Mouse (Mus musculus): ENCODE measurements around the gene Tex45. TPM values are rescaled to one million over a fixed set of nuclear protein-coding genes. Genes with fewer than 3 reads are reported as not detected.
A peak's percentile ranks its signal among the peaks of the same experiment; 100 is the strongest.

Tex45 gene
- total RNA-seq, 1 experiment = not detected

- Histone ChIP-seq H3K9me3 (ENCODE audit: control insufficient read depth, insufficient read depth, low read depth, low read length) (no peaks in the 10 kb centered on the region), H3K36me3 (ENCODE audit: control insufficient read depth, insufficient read depth, low read length, poor library complexity, severe bottlenecking) (no peaks in the 10 kb centered on the region), H3K27ac (ENCODE audit: insufficient read depth, low read depth, low read length, poor library complexity, severe bottlenecking) (no peak overlapping the region), H3K9ac (ENCODE audit: insufficient read depth, low read depth, low read length, poor library complexity, severe bottlenecking) (no peak overlapping the region), H3K4me1 (ENCODE audit: control insufficient read depth in 2 of 2, insufficient read depth in 2 of 2, low read length in 2 of 2, poor library complexity in 1 of 2) (peaks cover 2 to 6% of the 10 kb centered on the region in 2 experiments; a peak in 2 of 4 replicates), H3K4me3 (ENCODE audit: insufficient read depth in 1 of 2, low read depth in 1 of 2, low read length in 2 of 2, poor library complexity in 1 of 2, severe bottlenecking in 1 of 2) (no peak overlapping the region)
- no peak for TF ChIP-seq ZC3H11A (IDR thresholded peaks at IDR 0.05; ENCODE audit: borderline replicate concordance, low read depth, low read length)
- TF ChIP-seq CHD2 (IDR thresholded peaks at IDR 0.05; ENCODE audit: low read depth, low read length) = no peak
- no peak for TF ChIP-seq MAFK (IDR thresholded peaks at IDR 0.05; ENCODE audit: insufficient read depth, low read depth, low read length)
- no peak for TF ChIP-seq HCFC1 (IDR thresholded peaks at IDR 0.05; ENCODE audit: borderline replicate concordance, insufficient read depth, low read length)
- no peak for TF ChIP-seq ZNF384 (IDR thresholded peaks at IDR 0.05; ENCODE audit: low read depth, low read length)
- no peak for DNase-seq (ENCODE audit: low read depth, low spot score)
- in situ Hi-C loops (cut with MboI; ENCODE audit: low sequenced_read_pairs in 2 of 2, unreplicated experiment in 2 of 2) = no loop called here
Measured at GRCm38 (mm10) chr8:3480221-3480785, 9.6 kb downstream of the Tex45 start.

DNA sequence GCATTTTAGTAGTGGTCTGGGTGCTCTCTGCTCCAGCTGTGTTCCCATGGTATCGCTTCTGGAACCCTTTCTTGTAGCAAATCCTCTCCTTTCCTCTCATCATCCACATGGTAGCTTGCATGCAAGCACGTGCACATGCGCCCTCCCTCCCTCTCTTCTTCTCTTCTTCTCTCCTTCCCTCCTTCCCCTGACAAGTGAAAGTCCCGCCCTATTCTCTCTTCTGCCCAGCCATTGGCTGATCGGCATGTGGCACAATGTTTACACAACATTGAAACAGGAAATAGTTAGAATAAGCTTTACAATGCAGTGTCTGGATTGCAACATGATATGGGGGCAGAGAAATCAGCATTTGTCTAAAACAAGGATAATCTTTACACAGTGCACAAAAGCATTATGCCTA, 10.9 kb downstream of the Tex45 start:
- Histone ChIP-seq H3K4me3 (ENCODE audit: insufficient read depth in 1 of 2, low read depth in 1 of 2, low read length in 2 of 2, poor library complexity in 1 of 2, severe bottlenecking in 1 of 2) (no peak overlapping the region), H3K9ac (ENCODE audit: insufficient read depth, low read depth, low read length, poor library complexity, severe bottlenecking) (no peak overlapping the region), H3K9me3 (ENCODE audit: control insufficient read depth, insufficient read depth, low read depth, low read length) (no peaks in the 10 kb centered on the region), H3K27ac (ENCODE audit: insufficient read depth, low read depth, low read length, poor library complexity, severe bottlenecking) (no peak overlapping the region), H3K36me3 (ENCODE audit: control insufficient read depth, insufficient read depth, low read length, poor library complexity, severe bottlenecking) (no peaks in the 10 kb centered on the region), H3K4me1 (ENCODE audit: control insufficient read depth in 2 of 2, insufficient read depth in 2 of 2, low read length in 2 of 2, poor library complexity in 1 of 2) (peaks cover 2 to 3% of the 10 kb centered on the region in 2 experiments; a peak in 2 of 4 replicates)
- no peak for TF ChIP-seq ZC3H11A (IDR thresholded peaks at IDR 0.05; ENCODE audit: borderline replicate concordance, low read depth, low read length)
- no peak for TF ChIP-seq CHD2 (IDR thresholded peaks at IDR 0.05; ENCODE audit: low read depth, low read length)
- in situ Hi-C loops (cut with MboI; ENCODE audit: low sequenced_read_pairs in 2 of 2, unreplicated experiment in 2 of 2) = no loop called here
- DNase-seq (ENCODE audit: low read depth, low spot score) = no peak

DNA sequence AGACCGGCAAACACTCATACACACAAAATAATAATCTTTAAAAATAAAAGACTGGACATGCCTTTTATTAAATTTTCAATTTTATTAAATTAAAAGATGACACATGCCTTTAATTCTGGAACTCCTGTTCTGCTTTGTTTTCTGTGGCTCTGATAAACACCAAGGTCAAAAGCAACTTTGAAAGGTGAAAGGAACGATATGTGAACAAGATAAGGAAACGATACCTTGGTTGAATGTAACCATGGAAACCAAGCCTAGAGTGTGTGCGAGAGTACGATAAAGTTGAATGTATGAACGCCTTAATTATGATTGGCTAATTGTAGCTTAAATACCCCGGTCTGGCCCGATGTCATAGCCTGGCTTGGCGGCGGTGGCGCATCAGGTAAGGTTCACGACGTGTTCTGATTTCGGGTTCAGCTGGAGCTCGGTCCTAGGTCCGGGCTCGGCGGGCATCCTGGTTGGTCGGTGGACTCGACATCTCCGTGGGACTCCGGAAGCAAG, 11.6 kb downstream of the Tex45 start:
- peaks cover 2 to 3% of the 10 kb centered on the region in 2 experiments; a peak in 2 of 4 replicates for H3K4me1 ChIP-seq (ENCODE audit: control insufficient read depth in 2 of 2, insufficient read depth in 2 of 2, low read length in 2 of 2, poor library complexity in 1 of 2)
- H3K9me3 ChIP-seq (ENCODE audit: control insufficient read depth, insufficient read depth, low read depth, low read length) = no peaks in the 10 kb centered on the region
- peak overlapping the region in 1 of 2 experiments; percentile 23; a peak in 1 of 4 replicates for H3K4me3 ChIP-seq (ENCODE audit: insufficient read depth in 1 of 2, low read depth in 1 of 2, low read length in 2 of 2, poor library complexity in 1 of 2, severe bottlenecking in 1 of 2)
- no peak overlapping the region for H3K9ac ChIP-seq (ENCODE audit: insufficient read depth, low read depth, low read length, poor library complexity, severe bottlenecking)
- no peak for TF ChIP-seq CHD2 (IDR thresholded peaks at IDR 0.05; ENCODE audit: low read depth, low read length)
- TF ChIP-seq ZNF384 (IDR thresholded peaks at IDR 0.05; ENCODE audit: low read depth, low read length) = no peak
- TF ChIP-seq ZC3H11A (IDR thresholded peaks at IDR 0.05; ENCODE audit: borderline replicate concordance, low read depth, low read length) = no peak
- TF ChIP-seq HCFC1 (IDR thresholded peaks at IDR 0.05; ENCODE audit: borderline replicate concordance, insufficient read depth, low read length) = no peak
- no peak for TF ChIP-seq MAFK (IDR thresholded peaks at IDR 0.05; ENCODE audit: insufficient read depth, low read depth, low read length)
- no peak overlapping the region for H3K27ac ChIP-seq (ENCODE audit: insufficient read depth, low read depth, low read length, poor library complexity, severe bottlenecking)
- no peak for DNase-seq (ENCODE audit: low read depth, low spot score)
- in situ Hi-C loops (cut with MboI; ENCODE audit: low sequenced_read_pairs in 2 of 2, unreplicated experiment in 2 of 2) = no loop called here
- no peaks in the 10 kb centered on the region for H3K36me3 ChIP-seq (ENCODE audit: control insufficient read depth, insufficient read depth, low read length, poor library complexity, severe bottlenecking)

GRCm38 (mm10) chr8:3483546-3483945, 12.9 kb downstream of the Tex45 start:
- Histone ChIP-seq H3K4me1 (ENCODE audit: control insufficient read depth in 2 of 2, insufficient read depth in 2 of 2, low read length in 2 of 2, poor library complexity in 1 of 2) (peaks cover 2 to 3% of the 10 kb centered on the region in 2 experiments; a peak in 2 of 4 replicates), H3K36me3 (ENCODE audit: control insufficient read depth, insufficient read depth, low read length, poor library complexity, severe bottlenecking) (no peaks in the 10 kb centered on the region), H3K27ac (ENCODE audit: insufficient read depth, low read depth, low read length, poor library complexity, severe bottlenecking) (no peak overlapping the region), H3K4me3 (ENCODE audit: insufficient read depth in 1 of 2, low read depth in 1 of 2, low read length in 2 of 2, poor library complexity in 1 of 2, severe bottlenecking in 1 of 2) (no peak overlapping the region), H3K9ac (ENCODE audit: insufficient read depth, low read depth, low read length, poor library complexity, severe bottlenecking) (no peak overlapping the region), H3K9me3 (ENCODE audit: control insufficient read depth, insufficient read depth, low read depth, low read length) (no peaks in the 10 kb centered on the region)
- in situ Hi-C loops (cut with MboI; ENCODE audit: low sequenced_read_pairs in 2 of 2, unreplicated experiment in 2 of 2) = no loop called here
- TF ChIP-seq HCFC1 (IDR thresholded peaks at IDR 0.05; ENCODE audit: borderline replicate concordance, insufficient read depth, low read length) = no peak
- TF ChIP-seq CHD2 (IDR thresholded peaks at IDR 0.05; ENCODE audit: low read depth, low read length) = no peak
- TF ChIP-seq MAFK (IDR thresholded peaks at IDR 0.05; ENCODE audit: insufficient read depth, low read depth, low read length) = no peak
- no peak for TF ChIP-seq ZC3H11A (IDR thresholded peaks at IDR 0.05; ENCODE audit: borderline replicate concordance, low read depth, low read length)
- TF ChIP-seq ZNF384 (IDR thresholded peaks at IDR 0.05; ENCODE audit: low read depth, low read length) = no peak
- no peak for DNase-seq (ENCODE audit: low read depth, low spot score)

Data from ES-E14 (cell line).